Mouse (Mus musculus) lung, adult 2 months (tissue): Measurements from ENCODE around the gene Zfp664. TPM values are rescaled to one million over a fixed set of nuclear protein-coding genes. Genes with fewer than 3 reads are reported as not detected.

Experiments used
- DNase-seq: peaks from one replicate; pipeline ENCODE4 v3.0.0; 2022
- H3K4me1 ChIP-seq: fragments of 200-500 bp; 2 replicates; pipeline ENCODE4 v1.6.1; 2011; ENCODE audit warnings: low read length; ENCODE audit not compliant: control insufficient read depth, insufficient read depth
- H3K4me3 ChIP-seq: fragments of 200-500 bp; replicated peaks from 2 replicates; pipeline ENCODE3; 2011; ENCODE audit warnings: low read depth, mild to moderate bottlenecking, control low read depth, low read length; ENCODE audit errors: extremely low read depth
- CTCF ChIP-seq: fragments of 200-500 bp; IDR thresholded peaks from 2 replicates; pipeline ENCODE4 v1.5.1; 2011; ENCODE audit warnings: mild to moderate bottlenecking, low read length, control low read depth; ENCODE audit not compliant: insufficient read depth
- POLR2A ChIP-seq: fragments of 200-500 bp; IDR thresholded peaks from 2 replicates; pipeline ENCODE4 v1.6.1; 2011; ENCODE audit warnings: low read depth, mild to moderate bottlenecking, control low read depth, low read length, borderline replicate concordance; ENCODE audit errors: extremely low read depth
- WGBS: fragments of 180-500 bp; shearing (Covaris S2); methylation state at CpG from one replicate; pipeline ENCODE4 v1.1.7; 2018; 5-methylcytosine and 5-hydroxymethylcytosine counted together
- polyA plus RNA-seq: library from polyadenylated mRNA; depleted of rRNA; stranded (reverse); fragments of >200 nt; gene quantifications from 2 replicates; pipeline ENCODE4 v1.2.3, GENCODE M21; 2012

The Zfp664 gene
- polyA plus RNA-seq, 1 experiment: 26.6 TPM

DNA sequence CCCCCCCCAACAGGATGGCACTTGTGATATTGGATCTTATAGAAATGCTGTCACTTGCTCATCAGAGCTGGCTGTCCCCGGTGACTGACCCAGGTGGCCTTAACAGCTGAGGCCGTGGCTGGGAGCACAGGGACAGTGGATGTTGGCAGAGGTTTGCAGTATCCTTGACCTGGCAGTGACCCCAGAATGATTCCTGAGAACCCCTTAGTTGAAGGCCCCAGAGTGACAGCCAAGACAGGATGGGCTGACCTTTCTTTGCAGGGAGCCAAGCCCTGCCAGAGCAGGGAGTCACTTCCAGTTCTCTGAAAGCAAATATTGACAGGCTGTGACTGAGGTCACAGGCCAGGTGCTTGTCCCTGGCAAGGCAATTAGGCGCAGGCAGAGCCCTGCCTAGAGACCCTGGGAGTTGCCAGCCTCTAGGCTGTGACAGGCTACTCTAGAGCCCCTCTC, 29.5 kb downstream of the Zfp664 start:
- Histone ChIP-seq H3K4me3 (no peak overlapping the region), H3K4me1 (peaks cover 6% of the 10 kb centered on the region)
- peak; percentile 31 for DNase-seq
- 37% methylated on average over 3 of the region's 3 CpGs for WGBS
- TF ChIP-seq POLR2A (no peak), CTCF (no peak)

DNA sequence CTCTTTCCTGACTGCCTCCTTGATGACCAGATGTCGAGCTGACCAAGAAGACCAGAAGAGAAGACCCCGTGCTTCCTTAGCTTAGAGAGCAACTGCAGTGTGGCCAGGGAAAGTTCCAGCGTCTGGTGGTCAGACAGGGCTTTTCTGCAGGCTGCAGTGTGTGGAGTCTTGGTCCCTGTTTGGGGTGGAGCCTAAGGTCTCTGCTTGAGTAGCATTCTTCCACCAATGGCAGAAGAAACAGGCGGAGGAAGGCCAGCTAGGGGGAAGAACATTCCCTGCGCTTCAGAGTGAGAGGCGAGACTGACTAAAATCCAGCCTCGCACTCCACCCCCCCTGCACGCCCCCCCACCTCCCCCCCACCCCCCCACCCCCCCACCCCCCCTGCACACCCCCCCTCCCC, 33.6 kb downstream of the Zfp664 start:
- no peak for TF ChIP-seq POLR2A
- TF ChIP-seq CTCF: no peak
- Histone ChIP-seq H3K4me3 (no peak overlapping the region), H3K4me1 (peaks cover 12% of the 10 kb centered on the region)
- DNase-seq: no peak
- WGBS: 53% methylated on average over 6 of the region's 8 CpGs

GRCm38 (mm10) chr5:124899945-124900631, 37.6 kb downstream of the Zfp664 start:
- H3K4me1 ChIP-seq: peaks cover 7% of the 10 kb centered on the region; the same call in 1 of the 2 replicates
- peak; percentile 87 for DNase-seq
- peak overlapping the region; percentile 55 for H3K4me3 ChIP-seq
- TF ChIP-seq POLR2A: no peak
- TF ChIP-seq CTCF: peak; percentile 99
- 10% methylated on average over 20 of the region's 20 CpGs for WGBS

GRCm38 (mm10) chr5:124900738-124901490, 38.4 kb downstream of the Zfp664 start:
- 63% methylated on average over 19 of the region's 19 CpGs for WGBS
- no peak for DNase-seq
- H3K4me1 ChIP-seq: peaks cover 7% of the 10 kb centered on the region; the same call in 1 of the 2 replicates
- H3K4me3 ChIP-seq: no peak overlapping the region
- no peak for TF ChIP-seq CTCF
- no peak for TF ChIP-seq POLR2A

- Histone ChIP-seq H3K4me1 (peaks cover 7% of the 10 kb centered on the region; the same call in 1 of the 2 replicates), H3K4me3 (no peak overlapping the region)
- 63% methylated on average over 6 of the region's 6 CpGs for WGBS
- no peak for DNase-seq
- no peak for TF ChIP-seq POLR2A
- no peak for TF ChIP-seq CTCF
These were observed 39.2 kb downstream of the Zfp664 start for GRCm38 (mm10) chr5:124901675-124902074.

DNA sequence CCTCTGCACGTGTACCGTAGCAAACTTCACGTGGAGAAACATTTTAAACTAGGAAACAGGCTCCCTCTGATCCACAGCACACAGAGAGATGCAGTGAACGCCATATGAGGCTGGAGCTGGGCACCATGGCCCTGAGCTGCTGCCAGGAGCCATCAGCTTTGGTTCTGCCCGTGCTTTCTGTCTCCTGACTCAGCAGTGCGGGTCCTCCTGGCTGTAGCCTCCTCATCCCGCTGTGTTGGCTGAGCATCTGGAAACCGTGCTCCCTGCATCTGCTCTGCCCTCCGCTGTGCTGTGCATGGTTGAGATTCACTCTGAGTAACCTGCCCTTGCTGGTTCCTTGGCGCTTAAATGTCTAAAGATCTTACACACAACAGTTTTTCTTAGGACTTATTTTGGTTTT, 39.7 kb downstream of the Zfp664 start:
- 82% methylated on average over 10 of the region's 10 CpGs for WGBS
- DNase-seq: no peak
- Histone ChIP-seq H3K4me1 (peaks cover 7% of the 10 kb centered on the region; the same call in 1 of the 2 replicates), H3K4me3 (no peak overlapping the region)
- TF ChIP-seq CTCF (no peak), POLR2A (no peak)

DNA sequence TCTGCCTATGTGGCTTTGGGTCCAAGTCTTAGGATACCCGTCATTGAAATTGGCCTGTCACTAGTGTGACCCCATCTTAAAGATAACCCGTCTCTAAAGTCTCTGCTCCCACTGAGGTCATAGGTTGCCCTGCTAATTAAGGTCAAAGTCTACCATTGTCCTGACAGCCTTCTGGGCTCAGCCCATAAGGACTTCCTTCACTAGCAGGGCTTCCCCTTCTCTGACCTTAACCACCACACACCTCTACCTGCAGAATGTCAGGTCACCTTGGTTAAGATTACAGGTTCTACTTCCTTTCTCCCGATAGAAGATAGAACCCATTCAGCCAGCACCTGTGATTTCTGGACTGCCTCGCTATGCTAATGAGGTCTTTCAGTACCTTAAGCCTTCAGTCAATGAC, 41.4 kb downstream of the Zfp664 start:
- no peak for DNase-seq

DNA sequence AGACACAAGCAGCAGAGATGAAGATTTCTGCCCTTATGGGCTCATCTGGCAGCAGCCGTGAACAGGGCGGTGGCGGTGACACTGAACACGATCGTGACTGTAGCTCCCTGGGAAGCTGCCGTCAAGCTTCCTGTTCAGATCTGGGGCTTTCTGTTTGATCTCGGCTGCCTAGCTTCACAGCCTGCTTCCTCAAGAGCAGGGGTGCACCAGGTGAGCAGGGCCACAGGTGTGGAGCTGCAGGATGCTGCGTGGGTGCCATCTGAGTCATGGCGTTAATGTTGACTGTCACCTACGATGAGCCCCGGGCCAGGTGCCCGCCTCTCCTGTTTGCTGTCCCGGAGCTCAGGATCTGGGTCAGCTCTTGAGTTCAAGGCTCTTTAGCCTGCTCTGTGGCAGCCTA, 44.4 kb downstream of the Zfp664 start:
- TF ChIP-seq CTCF (no peak), POLR2A (no peak)
- Histone ChIP-seq H3K4me1 (no peaks in the 10 kb centered on the region), H3K4me3 (no peak overlapping the region)
- no peak for DNase-seq
- WGBS: 43% methylated on average over 13 of the region's 13 CpGs

More for the DNA sequence above, 41.4 kb downstream of the Zfp664 start:
- no peak overlapping the region for H3K4me3 ChIP-seq
- H3K4me1 ChIP-seq: peaks cover 7% of the 10 kb centered on the region; the same call in 1 of the 2 replicates
- 89% methylated on average over 4 of the region's 4 CpGs for WGBS
- TF ChIP-seq POLR2A (no peak), CTCF (no peak)

DNA sequence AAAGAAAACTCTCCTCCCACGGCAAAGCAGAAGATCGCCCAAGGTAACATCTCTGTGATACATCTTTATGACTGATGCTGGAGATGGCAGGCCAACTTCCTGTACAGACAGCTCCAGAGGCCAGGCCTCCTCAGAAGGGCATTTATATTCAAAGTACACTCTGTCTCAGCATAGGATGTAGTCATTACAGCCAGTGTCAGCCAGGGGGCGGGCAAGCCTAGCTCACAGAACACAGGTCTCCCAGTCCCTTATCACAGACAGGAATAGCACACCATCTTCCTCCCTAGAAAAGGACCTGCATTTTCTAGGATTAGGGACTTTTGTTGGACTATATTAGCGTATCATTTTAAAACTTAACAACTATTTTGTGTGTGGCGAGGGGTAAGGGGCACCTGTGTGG, 46.4 kb downstream of the Zfp664 start:
- Histone ChIP-seq H3K4me1 (no peaks in the 10 kb centered on the region), H3K4me3 (no peak overlapping the region)
- peak; percentile 69 for DNase-seq
- WGBS: 21% methylated on average over 5 of the region's 5 CpGs
- TF ChIP-seq POLR2A (no peak), CTCF (peak; percentile 94)

DNA sequence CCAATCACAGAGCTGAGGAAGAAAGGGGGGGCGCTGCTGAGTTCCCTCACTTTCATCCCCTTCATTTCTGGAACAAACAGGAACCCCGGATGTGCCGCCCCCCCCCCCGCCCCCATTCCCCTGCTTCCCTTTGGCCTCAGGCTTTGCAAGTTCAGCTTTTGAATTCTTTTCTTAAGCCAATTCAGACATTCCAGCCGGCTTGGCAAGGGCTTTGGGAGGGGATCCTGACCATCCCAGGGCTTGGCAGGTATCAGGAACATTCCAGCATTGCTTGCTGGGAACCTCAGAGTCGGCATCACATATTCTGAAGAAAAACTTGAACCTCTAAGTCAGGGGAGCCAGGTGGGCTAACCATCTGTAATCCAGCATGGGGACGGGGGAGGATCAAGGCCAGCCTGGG, 49.8 kb downstream of the Zfp664 start:
- 40% methylated on average over 7 of the region's 7 CpGs for WGBS
- no peak overlapping the region for H3K4me3 ChIP-seq
- DNase-seq: no peak
- no peaks in the 10 kb centered on the region for H3K4me1 ChIP-seq
- TF ChIP-seq CTCF: no peak
- no peak for TF ChIP-seq POLR2A
